Mouse (Mus musculus): ENCODE data around the gene Il3ra. TPM values are rescaled to one million over a fixed set of nuclear protein-coding genes. Genes with fewer than 3 reads are reported as not detected.

The Il3ra gene
- polyA plus RNA-seq (2015; fragmentation: Nextera tagmentation; extraction: Ambion mirVana), result 3.0 and 3.9 TPM in 2 replicates

DNA sequence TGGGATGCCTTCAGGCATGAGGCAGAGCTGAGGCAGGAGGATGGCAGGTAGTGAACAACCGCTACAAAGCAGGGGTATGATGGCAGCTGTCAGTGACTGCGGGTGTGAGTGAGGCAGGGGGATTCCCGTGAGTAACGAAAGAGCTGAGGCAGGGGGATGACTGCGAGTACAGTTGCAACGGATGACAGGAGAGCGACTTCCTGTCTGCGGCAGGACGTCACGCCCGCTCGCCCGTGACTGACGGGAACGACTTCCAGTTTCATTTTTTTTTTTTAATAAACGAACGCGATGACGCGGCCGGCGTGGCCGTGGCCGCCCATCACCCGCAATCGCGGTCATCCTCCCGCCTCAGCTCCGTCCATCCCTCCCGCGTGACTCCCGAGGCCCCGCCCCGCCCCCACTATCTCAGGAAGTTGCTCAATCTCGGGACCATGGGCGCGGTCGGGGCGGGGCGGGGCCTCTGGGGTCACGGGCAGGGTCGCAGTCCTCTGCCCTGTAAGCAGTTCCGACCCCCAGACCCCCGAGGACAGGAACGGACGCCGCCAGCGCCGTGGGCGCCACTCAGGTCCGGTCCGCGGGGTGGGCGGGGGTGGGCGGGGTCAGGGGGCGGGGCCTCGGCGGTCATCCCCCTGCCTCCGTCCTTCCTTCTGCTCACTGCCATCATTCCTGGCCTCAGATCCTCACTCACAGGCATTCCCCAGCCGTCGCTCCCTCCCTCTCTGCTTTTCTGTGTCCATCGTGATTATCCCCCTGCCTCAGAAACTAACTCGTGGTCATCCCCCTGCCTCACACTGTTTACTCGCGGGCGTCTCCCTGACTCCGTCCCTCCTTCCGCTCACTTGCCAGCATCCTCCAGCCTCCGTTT lies at the start of gene Il3ra:
Gene Il3ra, plus strand, starts transcription at position 328 of the 865 bp plus-strand sequence.
- WGBS, result 3% methylated on average over 69 of the region's 69 CpGs
- H3K9ac ChIP-seq, result peak within 1 kb of the TSS; percentile 81
- H3K36me3 ChIP-seq, result peaks cover 36% of the 10 kb centered on the region
- no peaks in the 10 kb centered on the region for H3K27me3 ChIP-seq (replicated peaks)
- H3K4me1 ChIP-seq, result no peaks in the 10 kb centered on the region
- peaks cover 51% of the 10 kb centered on the region for H3K9me3 ChIP-seq
- peak within 1 kb of the TSS; percentile 76 for H3K27ac ChIP-seq (replicated peaks)
- H3K4me2 ChIP-seq, result peak within 1 kb of the TSS; percentile 87
- H3K4me3 ChIP-seq, result peak within 1 kb of the TSS; percentile 68
- peak; percentile 34; the same call in 1 of the 2 replicates for ATAC-seq (ENCODE audit: extremely low read depth, insufficient number of reproducible peaks, low FRiP score, low TSS enrichment)

DNA sequence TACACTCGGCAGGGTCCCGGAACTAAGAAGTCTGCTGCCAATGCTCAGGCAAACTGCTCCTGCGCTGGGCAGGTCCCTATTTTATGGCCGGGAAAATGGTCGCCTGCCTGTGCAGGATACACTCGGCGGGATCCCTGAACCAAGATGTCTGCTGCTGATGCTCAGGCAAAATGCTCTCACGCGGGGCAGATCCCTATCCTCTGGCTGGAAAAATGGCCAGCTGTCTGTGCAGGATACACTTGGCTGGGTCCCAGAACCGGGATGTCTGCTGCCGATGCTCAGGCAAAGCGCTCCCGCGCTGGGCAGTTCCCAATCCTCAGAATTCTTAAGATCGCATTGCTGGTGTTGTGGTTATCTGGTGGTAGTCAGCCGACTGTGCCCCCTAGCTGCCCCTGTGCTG lies 37.1 kb upstream of the Il3ra start:
- Histone ChIP-seq H3K27ac (replicated peaks) (no peak overlapping the region), H3K4me2 (peak overlapping the region; percentile 58), H3K4me1 (no peaks in the 10 kb centered on the region), H3K9ac (no peak overlapping the region), H3K27me3 (replicated peaks) (no peaks in the 10 kb centered on the region), H3K9me3 (no peaks in the 10 kb centered on the region), H3K4me3 (peak overlapping the region; percentile 28), H3K36me3 (no peaks in the 10 kb centered on the region)
- WGBS, result 32% methylated on average over 16 of the region's 16 CpGs
- ATAC-seq (ENCODE audit: extremely low read depth, insufficient number of reproducible peaks, low FRiP score, low TSS enrichment), result no peak

DNA sequence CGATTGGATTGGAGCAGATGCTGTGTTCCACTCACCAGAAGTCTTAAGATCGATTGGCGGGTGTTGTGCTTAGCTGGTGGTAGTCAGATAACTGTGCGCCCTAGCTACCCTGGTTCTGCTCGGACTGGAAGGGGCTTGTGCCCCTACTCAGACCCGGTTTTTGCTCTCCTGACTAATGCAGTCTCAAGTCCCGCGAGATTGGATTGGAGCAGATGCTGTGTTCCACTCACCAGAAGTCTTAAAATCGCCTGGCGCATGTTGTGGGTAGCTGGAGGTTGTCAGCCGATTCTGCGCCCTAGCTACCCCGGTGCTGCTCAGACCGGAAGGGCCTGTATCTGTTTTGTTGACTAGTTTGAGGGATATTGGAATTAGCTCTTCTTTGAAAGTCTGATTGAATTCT lies 36.7 kb upstream of the Il3ra start:
- peak overlapping the region; percentile 28 for H3K4me3 ChIP-seq
- H3K9me3 ChIP-seq, result no peaks in the 10 kb centered on the region
- ATAC-seq (ENCODE audit: extremely low read depth, insufficient number of reproducible peaks, low FRiP score, low TSS enrichment), result no peak
- H3K27ac ChIP-seq (replicated peaks), result no peak overlapping the region
- no peaks in the 10 kb centered on the region for H3K4me1 ChIP-seq
- no peaks in the 10 kb centered on the region for H3K27me3 ChIP-seq (replicated peaks)
- H3K36me3 ChIP-seq, result no peaks in the 10 kb centered on the region
- WGBS, result 43% methylated on average over 14 of the region's 14 CpGs
- H3K9ac ChIP-seq, result no peak overlapping the region
- H3K4me2 ChIP-seq, result peak overlapping the region; percentile 58

DNA sequence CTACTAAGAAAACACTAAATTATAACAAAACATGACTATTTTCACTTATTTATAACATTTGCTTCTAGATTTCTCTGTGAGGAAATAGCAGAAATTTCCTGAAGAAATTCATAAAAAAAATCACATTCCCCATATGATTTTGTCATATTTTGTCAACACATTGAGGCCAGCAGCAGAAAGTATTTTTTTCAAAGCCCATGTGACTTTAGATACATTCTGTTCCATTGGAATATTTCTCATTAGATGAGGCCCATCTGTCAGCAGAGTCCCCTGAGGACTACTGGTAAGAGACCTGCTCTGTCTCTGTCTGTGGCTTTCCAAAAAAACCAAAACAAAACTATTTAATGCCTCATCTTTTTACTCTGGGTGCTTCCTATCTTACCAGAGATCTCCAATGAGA lies 23.5 kb upstream of the Il3ra start, which contains the start of gene Olfr31:
Gene Olfr31, plus strand, starts transcription at position 301 of the 400 bp plus-strand sequence.
- ATAC-seq (ENCODE audit: extremely low read depth, insufficient number of reproducible peaks, low FRiP score, low TSS enrichment), result no peak
- H3K27ac ChIP-seq (replicated peaks), result no peak within 1 kb of the TSS
- H3K4me3 ChIP-seq, result no peak within 1 kb of the TSS
- no peak within 1 kb of the TSS for H3K4me2 ChIP-seq
- H3K27me3 ChIP-seq (replicated peaks), result no peaks in the 10 kb centered on the region
- H3K4me1 ChIP-seq, result no peaks in the 10 kb centered on the region
- no peaks in the 10 kb centered on the region for H3K9me3 ChIP-seq
- H3K9ac ChIP-seq, result no peak within 1 kb of the TSS
- no peaks in the 10 kb centered on the region for H3K36me3 ChIP-seq

DNA sequence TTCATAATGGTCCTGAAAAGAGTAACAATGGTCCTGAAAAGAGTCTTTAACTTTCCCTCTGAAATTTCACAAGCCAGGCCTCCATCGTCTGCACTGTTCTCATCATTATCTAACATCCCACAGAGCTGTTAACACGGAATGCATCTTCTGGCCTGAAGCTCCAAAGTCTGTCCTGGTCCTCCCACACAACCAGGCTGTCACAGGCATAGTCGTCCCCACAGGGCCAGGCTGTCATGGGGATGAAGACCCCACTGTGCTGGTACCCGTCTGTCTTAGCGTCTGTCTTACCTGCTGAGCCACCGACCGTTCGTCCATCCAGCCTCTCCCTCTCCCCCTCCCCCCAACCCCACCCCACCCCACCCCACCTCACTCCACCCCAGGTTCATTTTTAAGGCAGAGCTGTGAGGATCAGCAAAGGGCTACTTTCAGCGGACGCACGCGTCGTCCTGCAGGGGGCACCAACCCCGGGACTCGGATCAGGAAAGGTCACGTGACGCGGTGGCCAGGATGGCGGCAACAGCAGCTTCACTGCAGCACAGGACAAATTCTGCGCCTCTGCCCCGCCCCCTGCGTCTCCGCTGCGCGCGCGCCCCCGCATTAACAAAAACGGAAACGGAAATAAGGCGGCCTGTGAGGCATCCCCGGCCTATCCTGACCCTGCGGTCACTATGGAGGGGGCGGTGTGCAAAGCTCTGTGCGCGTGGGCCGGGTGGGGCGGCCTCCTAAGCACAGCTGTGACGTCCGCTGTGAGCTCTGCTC lies 783 bp upstream of the Il3ra start:
- peaks cover 28% of the 10 kb centered on the region for H3K36me3 ChIP-seq
- peak overlapping the region; percentile 81 for H3K9ac ChIP-seq
- H3K4me2 ChIP-seq, result peak overlapping the region; percentile 87
- H3K9me3 ChIP-seq, result peaks cover 45% of the 10 kb centered on the region
- ATAC-seq (ENCODE audit: extremely low read depth, insufficient number of reproducible peaks, low FRiP score, low TSS enrichment), result peak; percentile 56
- H3K4me3 ChIP-seq, result peak overlapping the region; percentile 68
- no peaks in the 10 kb centered on the region for H3K27me3 ChIP-seq (replicated peaks)
- H3K4me1 ChIP-seq, result no peaks in the 10 kb centered on the region
- 6% methylated on average over 40 of the region's 40 CpGs for WGBS
- H3K27ac ChIP-seq (replicated peaks), result peak overlapping the region; percentile 76

DNA sequence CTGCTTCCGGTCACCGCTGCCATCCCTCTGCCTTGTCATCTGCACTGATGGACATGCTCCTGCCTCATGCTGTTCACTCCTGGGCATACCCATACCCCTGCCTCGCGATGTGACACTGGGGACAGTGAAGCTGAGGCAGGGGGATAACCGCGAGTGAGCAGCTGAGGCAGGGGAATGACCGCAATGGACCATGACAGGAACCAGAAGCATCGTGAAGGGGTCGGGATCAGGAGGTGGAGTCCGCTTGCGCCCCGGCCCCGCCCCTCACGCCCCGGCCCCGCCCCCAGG lies 682 bp downstream of the Il3ra start:
- Histone ChIP-seq H3K9me3 (peaks cover 56% of the 10 kb centered on the region), H3K4me1 (no peaks in the 10 kb centered on the region), H3K27me3 (replicated peaks) (no peaks in the 10 kb centered on the region), H3K4me3 (peak overlapping the region; percentile 68), H3K36me3 (peaks cover 39% of the 10 kb centered on the region), H3K4me2 (peak overlapping the region; percentile 87), H3K9ac (peak overlapping the region; percentile 81), H3K27ac (replicated peaks) (no peak overlapping the region)
- WGBS, result 27% methylated on average over 12 of the region's 16 CpGs
- no peak for ATAC-seq (ENCODE audit: extremely low read depth, insufficient number of reproducible peaks, low FRiP score, low TSS enrichment)

DNA sequence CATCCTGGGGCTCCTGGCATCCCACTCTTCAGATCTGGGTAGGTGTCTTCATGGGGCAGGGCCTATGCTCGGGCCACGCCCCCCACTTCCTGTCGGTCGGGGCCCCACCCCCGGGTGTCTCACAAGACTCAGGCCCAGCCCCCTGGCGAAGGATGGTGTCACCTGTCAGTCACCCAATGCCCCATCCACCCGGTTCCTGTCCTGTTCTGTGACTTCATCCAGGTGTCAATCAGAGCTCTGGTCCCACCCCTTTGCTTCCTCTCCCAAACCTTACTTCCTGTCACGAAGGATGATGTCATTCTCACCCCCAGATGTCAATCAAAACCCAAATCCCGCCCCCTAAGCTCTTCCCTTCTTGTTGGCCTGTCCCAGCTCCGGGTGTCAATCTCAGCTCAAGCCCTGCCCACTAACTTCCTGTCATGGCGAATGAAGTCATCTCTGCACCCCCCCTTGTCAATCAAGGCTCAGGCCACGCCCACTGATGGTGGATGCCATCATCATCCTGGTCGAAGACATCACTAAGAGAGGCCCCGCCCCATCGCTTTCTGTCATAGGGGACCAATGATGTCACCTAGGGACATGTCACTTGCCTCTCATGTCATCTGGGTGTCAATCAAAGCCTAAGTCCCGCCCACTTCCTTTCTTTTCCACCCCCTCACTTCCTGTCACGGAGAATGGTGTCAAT lies 1.2 kb downstream of the Il3ra start:
- no peak for ATAC-seq (ENCODE audit: extremely low read depth, insufficient number of reproducible peaks, low FRiP score, low TSS enrichment)
- peak overlapping the region; percentile 87; the same call in 1 of the 2 replicates for H3K4me2 ChIP-seq

DNA sequence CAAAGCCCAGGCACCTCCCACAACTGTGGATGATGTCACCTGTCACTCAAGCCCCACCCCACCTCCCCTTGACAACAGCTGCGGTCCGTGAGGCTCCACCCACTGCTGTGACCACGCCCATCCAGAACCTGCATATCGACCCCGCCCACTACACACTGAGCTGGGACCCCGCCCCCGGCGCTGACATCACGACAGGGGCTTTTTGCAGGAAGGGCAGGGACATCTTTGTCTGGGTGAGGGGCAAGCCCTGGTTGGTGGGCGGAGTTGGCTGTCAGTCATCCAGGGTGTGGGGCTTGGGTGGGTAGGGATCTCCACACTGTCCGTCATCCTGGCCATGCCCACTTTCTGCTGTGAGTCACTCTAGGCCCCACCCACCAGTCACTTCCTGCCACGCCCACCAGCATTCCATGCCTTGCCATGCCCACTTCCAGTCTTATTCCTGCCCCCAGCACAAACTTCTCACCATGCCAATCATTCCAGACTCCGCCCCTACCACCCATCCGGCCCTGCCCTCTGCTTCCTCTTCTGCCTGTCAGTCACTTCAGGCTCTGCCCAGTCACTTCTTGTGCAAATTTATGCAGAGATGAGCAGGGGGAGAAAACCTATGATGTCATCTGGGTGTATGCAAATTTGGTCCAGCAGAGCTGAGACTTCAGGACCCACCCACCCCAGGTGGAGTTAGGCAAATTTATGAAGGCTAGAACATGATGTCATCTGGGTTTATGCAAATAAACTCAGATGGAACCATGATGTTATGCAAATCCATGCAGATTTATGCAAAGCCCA lies 2.0 kb downstream of the Il3ra start:
- no peaks in the 10 kb centered on the region for H3K4me1 ChIP-seq
- no peak overlapping the region for H3K27ac ChIP-seq (replicated peaks)
- peaks cover 68% of the 10 kb centered on the region for H3K9me3 ChIP-seq
- no peaks in the 10 kb centered on the region for H3K27me3 ChIP-seq (replicated peaks)
- H3K4me3 ChIP-seq, result no peak overlapping the region
- H3K36me3 ChIP-seq, result peaks cover 39% of the 10 kb centered on the region
- ATAC-seq (ENCODE audit: extremely low read depth, insufficient number of reproducible peaks, low FRiP score, low TSS enrichment), result no peak
- H3K9ac ChIP-seq, result no peak overlapping the region
- 92% methylated on average over 14 of the region's 14 CpGs for WGBS
- no peak overlapping the region for H3K4me2 ChIP-seq

More for the DNA sequence above, 1.2 kb downstream of the Il3ra start:
- H3K9me3 ChIP-seq, result peaks cover 62% of the 10 kb centered on the region
- H3K27me3 ChIP-seq (replicated peaks), result no peaks in the 10 kb centered on the region
- peak overlapping the region; percentile 68; the same call in 1 of the 2 replicates for H3K4me3 ChIP-seq
- H3K4me1 ChIP-seq, result no peaks in the 10 kb centered on the region
- WGBS, result 75% methylated on average over 17 of the region's 17 CpGs
- no peak overlapping the region for H3K9ac ChIP-seq
- H3K36me3 ChIP-seq, result peaks cover 39% of the 10 kb centered on the region
- no peak overlapping the region for H3K27ac ChIP-seq (replicated peaks)

DNA sequence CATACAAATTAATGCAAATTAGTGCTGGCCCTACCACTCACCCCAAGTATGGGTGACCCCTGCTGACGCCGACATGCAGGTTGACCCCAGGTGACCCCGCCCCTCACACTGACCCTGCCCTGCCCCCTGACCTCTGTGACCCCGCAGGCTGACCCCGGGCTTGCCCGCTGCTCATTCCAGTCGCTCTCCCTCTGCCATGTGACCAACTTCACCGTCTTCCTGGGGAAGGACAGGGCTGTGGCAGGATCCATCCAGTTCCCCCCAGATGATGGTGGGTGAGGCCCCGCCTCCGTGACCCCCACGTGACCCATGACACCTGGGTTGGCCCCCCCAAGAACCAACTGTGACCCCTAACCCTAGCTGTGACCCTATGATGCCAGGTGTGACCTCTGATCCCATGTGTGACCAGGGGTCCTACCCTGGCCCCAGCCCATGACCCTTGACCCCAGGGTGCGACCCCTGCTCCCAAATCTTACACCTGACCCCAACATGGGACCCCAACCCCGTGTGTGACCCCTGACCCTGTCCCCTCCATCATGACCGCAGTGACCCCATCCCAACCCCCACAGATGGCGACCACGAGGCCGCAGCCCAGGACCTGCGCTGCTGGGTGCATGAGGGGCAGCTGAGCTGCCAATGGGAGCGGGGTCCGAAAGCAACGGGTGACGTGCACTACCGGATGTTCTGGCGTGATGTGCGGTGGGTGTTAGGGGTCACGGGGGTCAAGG lies 2.8 kb downstream of the Il3ra start:
- peaks cover 73% of the 10 kb centered on the region for H3K9me3 ChIP-seq
- H3K4me2 ChIP-seq, result no peak overlapping the region
- H3K36me3 ChIP-seq, result peaks cover 39% of the 10 kb centered on the region
- WGBS, result 95% methylated on average over 26 of the region's 26 CpGs
- H3K27me3 ChIP-seq (replicated peaks), result no peaks in the 10 kb centered on the region
- no peaks in the 10 kb centered on the region for H3K4me1 ChIP-seq
- ATAC-seq (ENCODE audit: extremely low read depth, insufficient number of reproducible peaks, low FRiP score, low TSS enrichment), result no peak
- H3K4me3 ChIP-seq, result no peak overlapping the region
- no peak overlapping the region for H3K27ac ChIP-seq (replicated peaks)
- H3K9ac ChIP-seq, result no peak overlapping the region

DNA sequence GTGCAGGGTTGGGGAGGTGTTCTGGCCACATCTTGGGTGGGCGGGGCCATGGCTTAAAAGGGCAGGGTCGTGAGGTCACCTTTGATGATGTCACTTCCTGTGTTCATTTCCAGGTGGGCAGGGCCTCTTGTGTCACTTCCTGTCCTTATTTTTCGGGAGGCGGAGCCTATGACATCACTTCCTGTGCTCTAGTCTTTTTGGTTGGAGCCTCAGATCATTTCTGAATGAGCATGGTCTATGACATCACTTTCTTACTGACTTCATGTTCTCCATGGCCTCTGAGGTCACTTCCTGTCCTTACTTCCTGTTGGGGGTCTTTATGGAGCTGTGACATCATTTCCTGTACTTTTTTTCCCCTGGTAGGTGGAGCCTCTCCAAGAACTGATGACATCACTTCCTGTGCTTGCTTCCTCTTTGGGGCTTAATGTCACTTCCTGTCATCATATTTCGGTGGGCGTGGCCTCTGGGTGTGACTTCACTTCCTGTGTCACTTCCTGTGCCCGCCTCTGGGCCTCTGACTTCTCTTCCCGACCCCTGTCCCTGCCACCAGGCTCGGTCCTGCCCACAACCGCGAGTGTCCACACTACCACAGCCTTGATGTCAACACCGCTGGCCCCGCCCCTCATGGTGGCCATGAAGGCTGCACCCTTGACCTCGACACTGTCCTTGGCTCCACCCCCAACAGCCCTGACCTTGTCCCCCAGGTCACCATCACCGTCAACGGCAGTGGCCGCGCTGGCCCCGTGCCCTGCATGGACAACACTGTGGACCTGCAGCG lies 3.6 kb downstream of the Il3ra start:
- no peak overlapping the region for H3K4me3 ChIP-seq
- no peak overlapping the region for H3K27ac ChIP-seq (replicated peaks)
- H3K9me3 ChIP-seq, result peaks cover 77% of the 10 kb centered on the region
- no peak overlapping the region for H3K9ac ChIP-seq
- no peak overlapping the region for H3K4me2 ChIP-seq
- WGBS, result 92% methylated on average over 20 of the region's 20 CpGs
- no peaks in the 10 kb centered on the region for H3K27me3 ChIP-seq (replicated peaks)
- H3K36me3 ChIP-seq, result peaks cover 40% of the 10 kb centered on the region
- no peaks in the 10 kb centered on the region for H3K4me1 ChIP-seq
- ATAC-seq (ENCODE audit: extremely low read depth, insufficient number of reproducible peaks, low FRiP score, low TSS enrichment), result no peak
